Mouse (Mus musculus) mouse trophoblast stem cell (cell line): ENCODE results near the gene Ntng2.

ENCODE experiments used
- in situ Hi-C, 2 experiments: fragments of 300-500 bp; cut with MseI, MboI; formaldehyde crosslinking; loops; 2 replicates in 1 of 2; 3 replicates in 1 of 2; pipeline ENCODE4 v1.15.1; 2025

Ntng2 gene

DNA sequence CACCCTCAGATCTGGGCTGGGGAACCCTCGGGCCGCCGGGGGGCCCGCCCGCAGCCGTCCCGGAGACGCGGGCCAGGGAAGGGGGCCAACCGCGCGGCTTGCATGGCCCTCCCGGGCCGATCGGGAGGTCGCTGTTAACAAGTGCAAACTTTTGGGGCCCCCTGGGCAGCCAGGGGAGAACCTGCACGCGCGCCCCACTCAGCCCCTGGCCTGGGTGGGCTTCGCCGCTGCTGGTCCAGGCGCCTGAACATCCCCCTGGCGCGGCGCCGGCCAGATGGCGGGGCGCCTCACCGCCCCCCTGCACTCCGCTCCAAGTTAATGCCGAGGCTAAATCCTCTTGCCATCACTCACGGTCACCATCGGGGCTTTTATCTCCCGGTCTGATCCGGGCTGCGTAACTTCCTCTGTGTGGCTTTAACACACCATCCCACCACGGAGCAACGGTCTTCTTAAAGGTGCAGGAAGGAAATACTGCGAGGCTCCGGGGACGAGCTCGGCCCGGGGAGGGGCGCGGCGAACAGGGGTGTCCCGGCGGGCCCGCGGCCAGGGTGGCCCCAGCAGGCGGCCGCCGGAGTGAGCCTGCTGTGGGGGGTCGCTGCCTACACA lies at the start of gene Ntng2:
Ntng2 (minus strand) TSS at position 407 of the 606 bp plus-strand sequence.
- in situ Hi-C loops: no loop called here

DNA sequence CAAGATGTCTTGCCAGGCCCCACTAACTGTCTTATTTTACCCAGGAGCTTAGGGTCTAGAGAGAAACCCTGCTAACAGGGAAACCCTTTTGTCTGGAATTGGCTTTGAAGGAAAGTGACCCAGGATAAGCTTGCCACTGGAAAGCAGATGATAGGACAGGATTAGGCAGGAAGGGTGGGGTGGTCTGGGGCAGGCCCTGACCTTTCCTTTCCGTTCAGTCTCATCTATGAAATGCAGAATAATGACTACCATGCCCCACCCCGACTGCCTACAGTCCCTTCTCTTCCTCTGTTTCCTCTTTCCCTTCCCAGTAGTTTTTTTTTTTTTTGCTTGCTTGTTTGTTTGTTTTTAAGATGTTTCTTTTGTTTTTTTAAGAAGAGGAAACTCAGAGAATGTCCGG lies 42.8 kb upstream of the Ntng2 start:
- in situ Hi-C loops: no loop called here

DNA sequence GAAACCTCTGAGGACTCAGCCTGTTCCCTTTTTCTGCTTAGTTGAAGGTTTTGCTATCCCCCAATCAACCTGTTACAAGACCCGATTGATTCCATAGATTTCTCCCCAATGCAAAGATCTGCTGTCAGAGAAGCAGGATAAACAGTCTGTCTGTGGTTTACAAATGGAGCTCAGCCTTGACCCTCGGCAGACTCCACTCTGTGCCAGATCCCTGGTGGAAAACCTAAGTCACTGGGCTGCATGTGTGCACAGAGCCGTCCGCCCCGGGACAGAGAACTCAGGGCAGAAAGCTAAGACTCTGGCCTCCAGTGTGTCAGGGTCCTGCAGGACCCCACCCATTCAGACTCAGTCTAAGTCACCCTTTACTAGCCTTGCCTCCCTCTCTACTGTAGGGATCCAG lies 34.8 kb upstream of the Ntng2 start:
- in situ Hi-C loops: no loop called here

DNA sequence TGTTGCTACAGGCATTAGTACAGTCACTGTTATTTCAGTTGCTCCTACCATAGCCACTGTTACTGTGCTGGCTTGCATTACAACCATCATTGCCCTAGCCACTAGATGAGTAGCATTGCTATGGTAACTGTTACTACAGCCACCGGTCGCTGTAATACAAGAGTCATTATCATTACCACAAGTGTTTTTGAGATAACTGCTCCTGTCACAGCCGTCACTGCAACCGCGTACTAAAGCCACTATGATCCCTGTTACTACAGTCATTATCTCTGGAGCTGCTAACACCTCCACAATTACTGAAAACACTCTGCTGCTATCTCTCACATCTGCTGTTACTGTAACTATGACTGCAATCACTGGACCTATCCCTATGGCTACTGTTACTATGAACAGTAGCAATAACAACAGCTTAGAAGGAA lies 24.9 kb upstream of the Ntng2 start:
- in situ Hi-C loops: no loop called here

DNA sequence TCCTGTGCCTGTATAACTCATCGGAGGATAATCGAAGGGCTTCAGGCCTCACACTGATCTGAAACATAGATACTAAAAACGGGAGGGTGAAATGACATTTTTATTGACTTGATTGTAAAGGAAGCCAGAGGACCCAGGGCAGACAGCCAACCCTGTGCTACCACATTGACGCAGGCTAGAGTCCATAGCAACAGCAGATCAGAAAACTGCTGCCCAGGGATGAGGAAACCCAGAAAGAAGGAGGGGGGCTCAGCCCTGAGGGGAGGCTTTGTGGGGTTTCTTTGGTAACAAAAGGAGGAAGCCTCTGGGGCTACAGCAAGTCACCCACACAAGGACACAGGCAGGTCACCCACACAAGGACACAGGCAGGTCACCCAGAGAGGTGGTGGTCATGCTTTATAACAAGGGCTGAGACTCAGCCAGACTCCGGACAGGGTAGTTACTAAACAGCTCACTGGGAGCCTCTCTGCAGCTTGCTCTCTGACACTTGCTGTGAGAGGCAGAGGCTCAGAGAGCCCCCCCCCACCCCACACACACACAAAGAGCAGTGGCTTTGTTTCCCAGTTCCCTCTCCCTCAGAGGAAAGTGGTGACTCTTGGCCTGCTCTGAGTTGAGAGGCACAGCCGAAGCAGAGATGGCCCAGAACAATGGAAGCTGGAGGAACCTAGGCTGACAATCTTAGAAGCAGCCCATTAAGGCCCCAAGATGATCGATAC lies 19.2 kb upstream of the Ntng2 start:
- in situ Hi-C loops: no loop called here

DNA sequence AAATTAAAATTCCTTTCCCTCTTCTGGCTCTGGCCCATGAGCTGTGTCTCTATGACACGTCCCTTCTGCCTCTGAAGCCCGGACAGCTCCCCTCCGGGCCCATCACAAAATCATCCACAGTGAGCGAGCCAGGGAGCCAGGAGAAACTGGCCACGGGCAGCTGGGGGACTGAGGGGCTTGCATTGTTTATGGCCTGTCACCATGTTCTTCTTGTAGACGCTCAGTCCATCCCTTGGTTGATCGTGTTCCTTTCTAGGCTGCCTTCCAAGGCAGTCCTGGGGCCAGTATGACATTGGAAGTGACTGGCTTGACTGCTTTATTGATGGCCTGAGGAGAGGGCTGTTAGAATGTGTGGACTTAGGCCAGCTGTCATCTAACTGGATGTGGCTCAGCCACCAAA lies 18.3 kb upstream of the Ntng2 start:
- in situ Hi-C loops: no loop called here

DNA sequence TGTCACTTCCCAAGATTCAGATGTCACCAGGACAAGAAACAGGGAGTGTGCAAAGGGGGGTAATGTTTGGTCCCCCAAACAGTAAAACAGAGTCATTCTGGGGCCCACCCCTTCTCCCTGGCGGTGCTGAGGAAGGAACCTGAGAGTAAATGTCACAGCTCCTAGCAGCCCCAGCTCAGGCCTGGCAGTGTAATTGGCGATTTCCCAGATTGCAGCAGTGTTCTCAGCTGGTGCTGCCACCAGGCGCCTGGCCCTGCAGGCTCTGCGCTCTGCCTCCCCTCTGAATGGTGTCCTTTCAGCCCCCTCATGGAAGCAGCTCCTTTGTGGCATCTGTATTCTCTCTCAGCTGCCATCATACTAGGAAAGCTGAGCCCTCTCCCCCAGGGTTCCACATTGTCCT lies 14.0 kb upstream of the Ntng2 start:
- in situ Hi-C loops: no loop called here

DNA sequence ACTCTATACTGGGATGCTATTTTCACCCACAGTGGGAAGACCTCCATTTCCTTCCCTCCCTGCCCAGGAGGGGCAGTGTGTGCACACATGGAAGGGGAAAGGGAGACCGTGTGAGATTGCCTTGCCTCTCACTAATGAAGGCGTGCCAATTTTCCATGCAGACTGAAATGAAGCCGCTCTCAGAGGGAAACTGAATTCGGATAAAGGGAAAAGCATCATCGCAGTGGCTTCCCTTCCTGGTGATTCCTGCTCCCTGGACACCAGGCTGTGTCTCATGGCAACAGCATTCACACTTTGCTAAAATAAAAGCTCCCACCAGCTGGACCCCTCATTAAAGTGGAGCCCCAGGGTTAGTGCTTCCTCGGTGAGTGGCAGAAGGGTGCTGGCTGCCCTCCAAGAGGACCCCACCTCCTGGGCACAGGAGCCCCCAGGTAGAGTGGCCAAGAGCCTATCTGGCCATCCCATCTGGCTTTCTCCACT lies 9.7 kb upstream of the Ntng2 start:
- in situ Hi-C loops: no loop called here

DNA sequence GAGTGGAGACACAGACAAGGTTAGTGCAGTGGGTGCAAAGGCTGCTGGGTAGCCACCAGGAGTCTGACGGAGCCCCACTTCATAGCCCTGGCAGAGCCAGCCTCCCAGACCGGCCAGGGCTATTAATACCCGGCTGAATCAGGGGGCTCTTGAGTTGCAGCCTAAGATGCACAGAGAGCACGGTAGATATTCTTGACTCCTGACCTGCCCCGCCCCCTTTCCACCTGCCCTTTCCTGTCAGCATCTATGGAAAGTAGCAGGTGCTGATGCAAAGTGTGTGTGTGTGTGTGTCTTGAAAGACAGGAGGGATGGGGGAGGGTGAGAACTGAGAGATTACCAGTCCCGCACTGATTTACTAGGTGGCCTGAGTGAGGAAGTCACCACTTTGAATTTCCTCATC lies 8.3 kb upstream of the Ntng2 start:
- in situ Hi-C loops: no loop called here

DNA sequence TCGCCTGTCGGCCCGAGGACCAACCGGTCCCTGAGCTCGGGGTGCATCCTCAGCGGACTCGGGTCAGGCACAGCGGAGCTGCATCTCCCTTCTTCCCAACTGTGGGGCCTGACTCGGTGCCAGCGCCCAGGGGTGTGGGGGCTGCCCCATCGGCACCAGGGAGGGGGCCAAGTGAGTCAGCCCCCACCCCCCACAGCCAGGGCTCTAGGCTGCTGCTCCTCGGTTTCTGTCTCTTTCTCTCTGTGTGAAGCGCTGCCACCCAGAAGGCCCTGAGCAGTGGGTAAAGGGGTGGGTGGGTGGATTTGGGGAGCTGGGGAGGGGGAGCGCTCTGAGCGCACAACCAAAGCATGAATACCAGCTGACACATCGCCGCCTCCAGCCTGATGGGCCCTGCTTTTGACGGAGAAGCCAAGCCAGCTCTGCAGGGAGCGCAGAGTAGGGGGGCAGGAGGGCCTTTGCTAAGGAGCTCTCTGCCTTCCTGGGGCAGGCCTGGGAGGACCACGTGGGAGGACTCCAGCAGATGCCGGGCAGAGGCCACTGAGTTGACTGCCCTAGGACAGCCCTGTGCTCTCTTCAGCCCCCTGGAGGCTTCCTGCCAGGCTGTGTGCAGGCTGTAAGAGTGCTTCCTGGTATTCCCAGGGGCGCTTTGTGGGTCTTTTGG lies 530 bp upstream of the Ntng2 start:
- in situ Hi-C loops: no loop called here

DNA sequence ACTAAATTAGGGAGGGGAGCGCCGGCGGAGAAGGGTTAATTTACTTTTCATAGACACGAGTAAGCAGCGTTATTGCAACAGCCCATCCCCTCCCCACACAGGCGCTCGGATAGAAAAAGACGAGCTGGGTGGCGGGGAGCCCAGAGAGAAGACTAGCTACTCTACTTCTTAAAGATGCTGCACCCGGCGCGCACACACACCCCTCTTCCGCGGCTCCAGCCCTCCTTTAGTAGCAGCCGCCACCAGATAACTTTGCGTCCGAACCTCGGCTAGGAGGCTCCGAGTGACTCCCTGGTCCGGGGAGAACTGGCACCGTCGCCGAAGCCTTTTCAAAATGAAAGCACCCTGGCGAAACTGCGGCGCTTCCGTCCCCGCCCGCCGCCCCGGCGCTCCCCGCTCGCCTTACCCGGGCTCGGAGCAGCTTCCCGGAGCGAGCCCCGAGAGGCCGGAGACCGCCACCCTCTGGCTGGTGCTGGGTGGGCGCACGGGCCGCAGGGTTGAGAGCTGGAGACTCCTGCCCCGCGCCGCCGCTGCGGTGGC lies 676 bp downstream of the Ntng2 start:
- in situ Hi-C loops: no loop called here

DNA sequence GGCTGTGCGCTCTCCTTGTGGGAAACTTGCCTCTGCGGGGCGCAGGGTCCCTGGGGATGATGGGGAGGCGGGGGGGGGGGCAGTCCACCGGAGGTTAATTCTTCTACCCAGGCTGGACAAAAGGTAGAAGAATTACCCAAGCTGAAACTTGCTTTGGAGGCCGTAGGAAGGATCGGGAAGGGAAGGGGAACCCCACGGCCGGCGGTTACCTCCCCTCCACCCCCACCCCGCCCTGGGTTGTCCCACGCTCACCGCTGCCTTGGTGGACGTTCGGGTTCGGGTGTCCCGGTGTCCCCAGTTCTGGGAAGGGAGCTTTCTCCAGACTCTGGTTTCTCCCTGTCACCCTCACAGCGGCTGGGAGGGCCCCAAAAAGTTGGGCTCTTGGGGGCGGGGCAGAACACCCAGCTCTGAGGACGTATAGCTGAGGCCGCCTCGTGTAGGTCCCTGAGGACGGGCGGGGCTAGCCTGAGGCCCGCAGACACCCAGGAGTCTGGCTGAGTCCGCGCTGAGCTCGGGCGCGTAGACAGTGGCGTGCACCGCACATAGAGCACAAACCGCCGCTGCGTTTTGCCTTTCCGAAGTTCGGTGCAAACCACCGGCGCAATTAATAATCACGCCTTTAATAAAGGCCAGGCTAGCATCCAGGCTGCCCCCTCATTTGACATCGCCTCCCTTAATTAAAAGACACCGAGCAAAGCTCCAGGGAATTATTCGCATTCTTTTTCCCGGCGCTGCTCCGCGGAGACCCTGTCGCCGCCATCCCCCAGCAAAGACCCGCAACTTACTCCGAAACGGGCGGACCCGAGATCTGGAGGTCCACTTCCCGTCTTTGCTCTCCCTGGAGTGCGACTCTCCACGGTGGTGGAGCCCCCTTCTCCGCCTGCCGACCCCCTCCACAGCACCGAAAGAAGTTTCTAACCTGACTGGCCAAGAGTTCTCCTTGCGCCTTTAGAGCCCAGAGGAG lies 1.4 kb downstream of the Ntng2 start:
- in situ Hi-C loops: no loop called here

DNA sequence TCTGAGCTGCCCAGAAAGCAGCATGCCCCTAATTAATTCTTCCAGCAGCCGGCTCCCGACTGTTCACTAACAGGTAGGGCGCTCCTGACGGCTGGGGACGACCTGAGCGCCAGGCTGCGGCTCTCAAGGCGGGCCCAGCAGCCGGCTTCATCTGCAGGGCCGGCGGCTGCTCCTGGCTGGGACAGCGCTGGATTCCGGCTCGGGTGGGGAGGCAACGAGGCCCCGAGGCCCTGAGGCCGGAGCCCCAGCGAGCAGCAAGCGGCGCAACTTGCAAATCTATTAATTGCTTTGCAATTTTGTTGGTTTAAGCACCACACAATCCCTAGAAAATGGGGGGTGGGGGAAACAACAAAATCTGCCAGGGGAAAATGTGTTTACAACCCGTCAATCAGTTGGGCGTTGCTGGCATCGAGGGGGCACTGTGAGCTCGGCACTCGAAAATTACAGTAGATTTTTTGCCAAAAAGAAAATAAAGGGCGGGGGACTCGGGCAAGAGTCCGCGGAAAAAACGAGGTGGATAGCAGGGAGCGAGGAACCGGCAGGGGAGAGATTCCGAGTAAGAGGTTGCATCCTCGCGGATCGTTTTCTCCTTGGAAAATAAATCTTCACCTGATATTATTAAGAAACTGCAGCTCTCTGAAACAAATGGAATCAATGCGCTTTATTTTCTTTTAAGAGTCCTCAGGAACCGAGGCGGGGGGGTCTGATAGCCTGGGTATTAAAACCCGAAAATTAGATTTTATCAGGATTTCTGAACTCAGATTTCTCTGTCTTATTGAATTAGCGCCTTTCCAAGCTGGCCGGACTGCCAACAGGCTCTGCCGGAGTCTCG lies 2.3 kb downstream of the Ntng2 start:
- in situ Hi-C loops: no loop called here

DNA sequence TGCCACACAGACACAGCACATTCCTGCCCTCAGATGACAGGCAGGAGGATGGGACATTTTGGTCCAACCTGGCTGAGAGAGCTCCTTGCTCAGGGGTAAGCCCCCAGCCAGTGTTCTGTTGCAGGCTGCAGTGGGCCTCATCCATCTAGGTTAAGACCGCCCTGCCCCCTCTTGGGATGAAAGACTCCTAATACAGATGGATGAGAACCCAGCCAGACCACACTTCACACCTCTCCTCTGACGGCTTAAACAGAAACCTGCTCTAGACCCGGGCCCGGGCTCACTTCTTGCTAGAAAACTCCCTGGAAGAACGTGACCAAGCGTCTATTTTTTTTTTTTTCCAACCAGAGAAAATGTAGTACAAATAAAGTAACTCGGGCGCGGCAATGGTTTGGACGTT lies 3.0 kb downstream of the Ntng2 start:
- in situ Hi-C loops: no loop called here

DNA sequence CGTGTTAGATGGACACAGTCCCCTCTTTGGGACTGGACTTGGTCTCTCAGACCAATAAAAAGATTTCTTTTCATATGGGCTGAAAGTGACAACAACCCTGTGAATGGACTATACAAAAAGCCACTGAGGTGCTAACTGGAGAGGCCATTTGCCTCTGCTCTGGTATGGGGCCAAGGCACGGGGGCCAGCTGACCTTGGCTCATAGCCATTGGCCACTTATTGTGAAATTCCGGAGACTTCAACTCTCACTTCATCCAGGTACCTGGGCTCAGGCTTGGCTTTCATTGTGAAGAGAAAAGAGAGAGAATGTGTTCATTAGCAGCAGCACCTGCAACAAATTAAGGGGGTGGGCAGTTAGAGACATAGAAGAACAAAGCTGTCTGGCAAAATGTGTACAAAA lies 4.3 kb downstream of the Ntng2 start:
- in situ Hi-C loops: no loop called here

DNA sequence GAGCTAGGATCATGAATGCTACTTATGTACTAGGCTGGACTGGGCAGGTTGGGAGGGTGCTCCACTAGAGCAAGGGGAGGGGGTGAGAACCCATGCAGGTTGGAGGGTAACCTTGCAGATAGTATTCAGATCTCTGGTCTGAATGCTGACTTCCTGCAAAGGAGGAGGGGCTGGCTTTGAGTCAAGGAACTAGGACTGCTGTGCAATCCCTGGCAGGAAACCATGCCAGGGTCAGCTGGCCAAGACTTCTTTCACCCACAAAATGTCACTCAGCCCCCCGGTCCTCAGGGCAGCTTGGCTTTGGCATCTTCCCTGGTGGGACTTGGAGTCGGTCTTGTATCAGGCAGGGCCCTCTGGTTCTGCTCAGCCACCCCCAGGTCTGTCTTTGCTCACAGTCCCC lies 5.4 kb downstream of the Ntng2 start:
- in situ Hi-C loops: no loop called here

DNA sequence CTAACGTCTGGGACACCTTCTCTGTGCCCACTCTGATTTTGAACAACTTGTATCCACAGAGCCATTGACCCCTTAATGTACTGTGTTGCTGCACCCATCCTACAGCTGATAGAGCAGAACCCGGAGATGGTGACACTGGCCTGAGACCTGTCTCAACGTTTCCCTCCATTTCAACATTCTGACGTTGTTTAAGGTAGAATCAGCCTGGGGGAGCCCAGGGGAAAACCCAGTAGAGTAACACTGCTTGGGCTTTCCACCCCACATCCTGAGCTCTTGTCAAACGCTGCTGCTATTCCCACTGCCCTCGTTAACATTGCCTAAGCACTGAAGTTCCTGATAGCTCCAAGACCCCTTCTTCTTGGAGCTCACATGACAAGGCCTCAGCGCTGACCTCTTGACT lies 5.9 kb downstream of the Ntng2 start:
- in situ Hi-C loops: no loop called here

DNA sequence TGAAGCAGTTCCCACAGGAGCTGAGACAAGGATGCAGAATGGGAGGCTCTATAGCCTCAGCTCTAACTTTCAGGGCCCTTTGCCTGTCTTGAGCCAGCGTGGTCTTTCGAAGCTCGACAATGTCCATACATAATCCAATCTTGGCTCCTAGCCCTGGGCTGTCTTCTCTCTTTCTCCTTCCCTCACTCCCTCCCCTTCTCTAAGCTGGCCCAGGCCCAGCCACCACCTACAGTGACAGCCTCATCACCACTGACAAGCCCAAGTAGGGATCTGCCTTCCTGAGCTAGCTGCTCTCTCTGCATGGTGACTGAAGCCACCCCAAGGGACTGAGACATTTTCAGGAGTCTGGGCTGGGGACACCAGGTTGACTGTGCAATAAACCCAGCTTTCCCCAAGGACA lies 6.5 kb downstream of the Ntng2 start:
- in situ Hi-C loops: no loop called here

DNA sequence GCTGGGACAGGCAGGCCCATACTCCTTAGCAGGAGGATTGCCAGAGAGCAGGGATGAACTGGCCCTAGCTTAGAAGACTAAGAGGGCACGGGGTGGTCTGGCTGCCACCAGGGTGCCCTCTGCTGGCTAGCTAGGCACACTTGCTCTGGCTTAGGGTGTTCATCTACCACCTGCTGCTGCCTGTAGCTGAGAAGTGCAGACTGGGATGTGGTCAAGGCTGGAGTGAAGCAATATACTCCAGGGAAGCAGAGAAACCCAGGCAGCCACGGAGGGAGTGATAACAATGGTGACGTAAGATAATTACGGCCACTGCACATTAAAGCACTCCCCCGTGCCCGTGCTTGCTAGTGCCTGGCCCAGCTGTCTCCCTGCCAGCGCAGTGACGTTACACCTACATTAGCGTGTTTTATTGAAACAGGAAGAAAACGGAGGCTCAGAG lies 7.4 kb downstream of the Ntng2 start:
- in situ Hi-C loops: no loop called here

DNA sequence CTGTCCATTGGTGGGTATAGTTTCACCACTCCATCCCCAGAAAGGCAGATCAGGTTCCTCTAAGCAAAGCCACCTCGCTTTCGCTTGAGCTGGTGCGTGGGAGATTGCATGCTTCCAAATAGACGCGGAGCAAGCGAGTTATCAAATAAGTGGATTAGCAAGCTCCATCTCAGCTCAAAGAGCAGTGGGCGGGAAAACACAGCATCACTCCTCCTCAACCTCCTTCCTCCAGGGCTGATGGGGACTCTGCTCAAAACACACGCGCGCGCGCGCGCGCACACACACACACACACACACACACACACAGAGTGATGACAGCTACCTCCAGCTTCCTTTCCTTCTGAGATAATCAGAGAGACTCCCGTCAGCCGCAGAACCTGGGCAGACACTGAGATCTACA lies 13.5 kb downstream of the Ntng2 start:
- in situ Hi-C loops: loop anchor here in 1 of 2 experiments (5.0 kb wide), 1 partner anchor 37 kb away; no protein-coding TSS in a partner anchor
